Mouse (Mus musculus): ENCODE data around the gene Tulp1.
"Not testable (repeated sequence)": the region's sequence is repeated elsewhere in the genome, so short reads cannot be mapped to it uniquely, and the experiment has no call there.

The Tulp1 gene

GRCm38 (mm10) chr17:28369056-28369455, 4.0 kb upstream of the Tulp1 start:
- no peak for DNase-seq (ENCODE audit: low spot score in 2 of 2)

- DNase-seq (ENCODE audit: low spot score in 2 of 2) = peak in 1 of 2 experiments; percentile 77
Observed at GRCm38 (mm10) chr17:28368449-28368848, 3.4 kb upstream of the Tulp1 start.

GRCm38 (mm10) chr17:28363507-28363906, 1.5 kb downstream of the Tulp1 start:
- no peak for DNase-seq (ENCODE audit: low spot score in 2 of 2)

GRCm38 (mm10) chr17:28362653-28363292, 2.2 kb downstream of the Tulp1 start:
- DNase-seq (ENCODE audit: low spot score in 2 of 2) = no peak

GRCm38 (mm10) chr17:28361921-28362652, 2.9 kb downstream of the Tulp1 start:
- DNase-seq (ENCODE audit: low spot score in 2 of 2) = no peak

- no peak for DNase-seq (ENCODE audit: low spot score in 2 of 2)
Observed at GRCm38 (mm10) chr17:28360531-28361277, 4.3 kb downstream of the Tulp1 start.

- not testable (repeated sequence) for DNase-seq (ENCODE audit: low spot score in 2 of 2)
Observed at GRCm38 (mm10) chr17:28358576-28359261, 6.3 kb downstream of the Tulp1 start.

- DNase-seq (ENCODE audit: low spot score in 2 of 2) = no peak
Observed at GRCm38 (mm10) chr17:28355871-28356270, 9.2 kb downstream of the Tulp1 start.

- no peak for DNase-seq (ENCODE audit: low spot score in 2 of 2)
Observed at GRCm38 (mm10) chr17:28352018-28352417, 13.0 kb downstream of the Tulp1 start.

GRCm38 (mm10) chr17:28351353-28351890, 13.6 kb downstream of the Tulp1 start:
- DNase-seq (ENCODE audit: low spot score in 2 of 2) = no peak

GRCm38 (mm10) chr17:28350466-28351352, 14.3 kb downstream of the Tulp1 start, which contains the start of gene Tead3:
Gene Tead3 (minus strand): TSS chr17:28350817.
- DNase-seq (ENCODE audit: low spot score in 2 of 2) = peak; percentile 50 to 66

GRCm38 (mm10) chr17:28349901-28350465, 15.0 kb downstream of the Tulp1 start:
- DNase-seq (ENCODE audit: low spot score in 2 of 2) = no peak

GRCm38 (mm10) chr17:28349264-28349880, 15.7 kb downstream of the Tulp1 start:
- DNase-seq (ENCODE audit: low spot score in 2 of 2) = no peak

- DNase-seq (ENCODE audit: low spot score in 2 of 2) = no peak
Observed at GRCm38 (mm10) chr17:28348211-28348610, 16.8 kb downstream of the Tulp1 start.

GRCm38 (mm10) chr17:28347327-28347726, 17.7 kb downstream of the Tulp1 start:
- DNase-seq (ENCODE audit: low spot score in 2 of 2) = no peak

- no peak for DNase-seq (ENCODE audit: low spot score in 2 of 2)
Observed at GRCm38 (mm10) chr17:28345882-28346281, 19.1 kb downstream of the Tulp1 start.

GRCm38 (mm10) chr17:28345271-28345721, 19.7 kb downstream of the Tulp1 start:
- no peak for DNase-seq (ENCODE audit: low spot score in 2 of 2)

- no peak for DNase-seq (ENCODE audit: low spot score in 2 of 2)
Observed at GRCm38 (mm10) chr17:28344670-28345069, 20.4 kb downstream of the Tulp1 start.

GRCm38 (mm10) chr17:28344050-28344607, 20.9 kb downstream of the Tulp1 start:
- no peak for DNase-seq (ENCODE audit: low spot score in 2 of 2)

Data from cerebellum, postnatal 4 days (tissue).